Mouse (Mus musculus) retina, embryonic 14.5 days (tissue): ENCODE measurements at regions not wholly inside any gene's neighbourhood (a gene's known extent, or its start where the extent isn't known, plus 50 kb on each side); places are given as distances from the start of the nearest gene placed in this dataset.

Experiments
- DNase-seq: peaks from one replicate; pipeline ENCODE4 v3.0.0-alpha.2; 2015; ENCODE audit warnings: low spot score

- DNase-seq = no peak
Measured at GRCm38 (mm10) chr16:93272146-93272545, 331.7 kb downstream of the Setd4 start.

GRCm38 (mm10) chr16:93264061-93264585, 339.7 kb downstream of the Setd4 start:
- no peak for DNase-seq

GRCm38 (mm10) chr16:93263141-93263815, 340.6 kb downstream of the Setd4 start:
- no peak for DNase-seq

GRCm38 (mm10) chr16:93246825-93247224, 357.0 kb downstream of the Setd4 start:
- peak; percentile 30 for DNase-seq

GRCm38 (mm10) chr16:93245738-93246137, 358.1 kb downstream of the Setd4 start:
- DNase-seq = no peak

GRCm38 (mm10) chr16:93238898-93239297, 365.0 kb downstream of the Setd4 start:
- DNase-seq = no peak

GRCm38 (mm10) chr16:93238326-93238725, 365.5 kb downstream of the Setd4 start:
- no peak for DNase-seq

- no peak for DNase-seq
Measured at GRCm38 (mm10) chr16:93225644-93226043, 378.2 kb downstream of the Setd4 start.

GRCm38 (mm10) chr16:93225196-93225595, 378.7 kb downstream of the Setd4 start:
- no peak for DNase-seq

GRCm38 (mm10) chr16:93219731-93220130, 384.1 kb downstream of the Setd4 start:
- no peak for DNase-seq

GRCm38 (mm10) chr16:93218402-93218801, 385.5 kb downstream of the Setd4 start:
- peak; percentile 14 for DNase-seq

GRCm38 (mm10) chr16:93217600-93218226, 386.1 kb downstream of the Setd4 start:
- peak; percentile 35 for DNase-seq

- no peak for DNase-seq
Measured at GRCm38 (mm10) chr16:93215630-93216029, 388.2 kb downstream of the Setd4 start.

GRCm38 (mm10) chr16:93213618-93214017, 387.7 kb upstream of the Runx1 start:
- no peak for DNase-seq

- DNase-seq = no peak
Measured at GRCm38 (mm10) chr16:93207675-93208074, 381.7 kb upstream of the Runx1 start.

- no peak for DNase-seq
Measured at GRCm38 (mm10) chr16:93207217-93207616, 381.3 kb upstream of the Runx1 start.

GRCm38 (mm10) chr16:93206325-93206724, 380.4 kb upstream of the Runx1 start:
- DNase-seq = no peak

GRCm38 (mm10) chr16:93204601-93205000, 378.7 kb upstream of the Runx1 start:
- DNase-seq = no peak

GRCm38 (mm10) chr16:93202591-93202990, 376.6 kb upstream of the Runx1 start:
- DNase-seq = no peak

GRCm38 (mm10) chr16:93197300-93197699, 371.4 kb upstream of the Runx1 start:
- DNase-seq = no peak

- no peak for DNase-seq
Measured at GRCm38 (mm10) chr16:93193921-93194481, 368.1 kb upstream of the Runx1 start.

- DNase-seq = no peak
Measured at GRCm38 (mm10) chr16:93193263-93193662, 367.3 kb upstream of the Runx1 start.

GRCm38 (mm10) chr16:93192651-93193173, 366.8 kb upstream of the Runx1 start:
- DNase-seq = no peak
